Mouse (Mus musculus): ENCODE measurements around the gene Arrb1. TPM values are rescaled to one million over a fixed set of nuclear protein-coding genes. Genes with fewer than 3 reads are reported as not detected.

The Arrb1 gene
- polyA plus RNA-seq, 1 experiment from 2014 or later, result 14.6 TPM

MicroRNAs within 50 kb of the gene (microRNA counts, 519-probe panel; counts per million panel counts)
- microRNA mmu-miR-326, result 1,255 counts per million, percentile 77 among the panel's probes with 10 or more counts

Other genes with a start within 250 kb of the Arrb1 start
- gene Serpinh1, start 182.2 kb upstream of the Arrb1 start, polyA plus RNA-seq (2016; fragmentation: Nextera tagmentation; extraction: Ambion mirVana), result 861 and 996 TPM in 2 replicates
- gene Gdpd5, start 154.1 kb upstream of the Arrb1 start, polyA plus RNA-seq (2016; fragmentation: Nextera tagmentation; extraction: Ambion mirVana), result 33.8 and 43.8 TPM in 2 replicates
- 5.9 and 24.4 TPM in 2 replicates for gene Klhl35, start 69.5 kb upstream of the Arrb1 start, polyA plus RNA-seq (2016; fragmentation: Nextera tagmentation; extraction: Ambion mirVana)
- 680 and 779 TPM in 2 replicates for gene Rps3, start 51.7 kb upstream of the Arrb1 start, polyA plus RNA-seq (2016; fragmentation: Nextera tagmentation; extraction: Ambion mirVana)
- 0.59 and 0.81 TPM in 2 replicates for gene Tpbgl, start 91.6 kb downstream of the Arrb1 start, polyA plus RNA-seq (2016; fragmentation: Nextera tagmentation; extraction: Ambion mirVana)
- 2.3 and 3.5 TPM in 2 replicates for gene Slco2b1, start 175.9 kb downstream of the Arrb1 start, polyA plus RNA-seq (2016; fragmentation: Nextera tagmentation; extraction: Ambion mirVana)
- gene Olfr520, start 194.8 kb downstream of the Arrb1 start, polyA plus RNA-seq (2016; fragmentation: Nextera tagmentation; extraction: Ambion mirVana), result not detected in 2 replicates
- not detected in 2 replicates for gene Olfr521, start 228.0 kb downstream of the Arrb1 start, polyA plus RNA-seq (2016; fragmentation: Nextera tagmentation; extraction: Ambion mirVana)